Mouse (Mus musculus) pancreas, adult 10 weeks (tissue): Measurements from ENCODE around the gene Smu1. TPM values are rescaled to one million over a fixed set of nuclear protein-coding genes. Genes with fewer than 3 reads are reported as not detected.

ENCODE experiments used
- polyA plus RNA-seq: library from polyadenylated mRNA; stranded (reverse); fragments of 350-450 nt; fragmentation: Illumina TruSeq; extraction: RNeasy Lipid Tissue Mini Kit (QIAGEN cat#74804); gene quantifications from one replicate; pipeline ENCODE4 v1.2.3, GENCODE M21; 2015; ENCODE audit warnings: low read depth, low replicate concordance; ENCODE audit not compliant: insufficient read depth

The Smu1 gene
- 11.2 TPM for polyA plus RNA-seq

GRCm38 (mm10) chr4:40757780-40758420, at the start of gene Smu1:
TSS of gene Smu1 (minus strand) at chr4:40757923.

DNA sequence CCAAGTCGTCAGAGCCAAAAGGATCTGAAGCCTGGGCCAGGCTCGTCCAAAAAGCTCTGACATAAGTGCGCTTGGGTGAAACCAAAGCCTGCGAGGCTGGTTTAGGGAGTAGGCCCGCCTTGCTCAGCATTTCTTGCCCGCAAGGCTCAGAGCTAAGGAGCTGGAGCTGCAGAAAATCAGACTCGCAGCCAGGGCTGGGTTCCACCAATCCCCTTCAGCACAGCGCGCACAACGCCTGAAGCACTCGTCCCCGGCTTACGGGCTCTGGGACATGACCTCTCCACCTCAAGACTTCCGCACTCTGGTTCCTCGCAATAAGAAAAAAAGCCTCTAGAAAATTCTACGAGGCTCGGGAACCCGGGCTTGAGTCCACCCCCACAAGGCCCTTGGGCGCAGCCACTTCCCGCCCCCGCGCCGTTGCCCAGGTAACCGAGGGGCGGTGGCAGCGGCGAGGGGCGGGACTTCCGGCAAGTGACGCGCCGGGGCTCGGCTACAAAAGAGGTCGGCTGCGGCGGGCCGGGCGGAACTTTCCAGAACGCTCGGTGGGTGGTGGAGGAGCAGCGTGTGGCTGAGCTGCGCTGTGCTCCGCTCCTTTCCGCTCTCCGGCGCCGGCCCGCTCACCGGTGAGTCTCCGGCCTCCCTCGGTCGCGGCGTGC, 35.6 kb downstream of the Smu1 start, which contains the start of gene Dnaja1:
TSS of gene Dnaja1 (plus strand) at position 140 of the 656 bp plus-strand sequence.

DNA sequence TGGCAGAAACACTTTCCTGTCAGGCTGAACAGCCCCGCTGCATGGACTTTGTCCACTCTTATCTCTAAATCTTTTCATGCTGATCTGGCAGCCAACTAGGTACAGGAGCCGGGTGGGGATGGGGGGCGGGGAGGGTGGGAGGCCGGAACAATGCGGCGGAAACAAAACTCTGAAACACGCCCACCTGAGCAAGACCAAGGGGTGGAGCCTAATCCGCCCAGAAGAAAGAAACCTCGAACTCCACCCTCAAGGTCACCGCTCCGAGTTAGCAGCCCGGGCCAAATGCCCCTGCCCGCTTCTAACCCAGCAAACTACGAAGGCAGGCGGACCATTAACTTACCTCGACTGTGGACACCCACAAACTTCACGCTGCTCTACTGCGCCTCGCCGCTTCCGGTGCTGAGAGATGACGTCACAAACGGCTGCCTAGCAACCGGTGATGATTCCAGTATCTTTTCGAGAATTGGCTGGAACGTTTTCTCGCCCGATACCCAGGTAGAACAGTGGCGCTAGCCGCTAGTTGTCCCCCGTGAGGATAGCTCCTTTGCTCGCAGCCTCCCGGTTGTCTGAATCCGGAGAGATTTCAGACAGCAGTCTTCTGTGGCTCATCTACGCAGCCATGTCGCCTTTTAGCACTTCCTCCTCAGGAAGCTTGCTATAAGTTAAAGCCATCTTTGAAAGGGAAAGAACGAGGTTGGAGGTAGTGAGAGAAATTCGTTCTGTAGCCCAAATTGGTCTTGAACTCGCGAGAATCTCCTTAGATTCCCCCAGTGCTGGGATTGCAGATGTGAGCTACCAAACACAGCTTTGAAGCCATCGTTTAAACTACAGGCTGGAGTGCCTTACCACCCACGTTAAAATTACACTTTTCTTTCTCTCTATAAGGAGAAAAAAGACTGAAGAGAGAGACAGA, 54.7 kb downstream of the Smu1 start, which contains the start of gene Aptx:
TSS of gene Aptx (minus strand) at position 398 of the 913 bp plus-strand sequence.

Other genes with a start within 250 kb of the Smu1 start
- 2.8 TPM for gene Aptx, start 54.7 kb downstream of the Smu1 start, polyA plus RNA-seq
- 38.2 TPM for gene Dnaja1, start 35.8 kb downstream of the Smu1 start, polyA plus RNA-seq
- gene B4galt1, start 96.1 kb upstream of the Smu1 start, polyA plus RNA-seq: 8.5 TPM
- gene Spink4, start 162.1 kb upstream of the Smu1 start, polyA plus RNA-seq: 5.2 TPM
- gene Bag1, start 190.4 kb upstream of the Smu1 start, polyA plus RNA-seq: 69.8 TPM
- gene Chmp5, start 190.5 kb upstream of the Smu1 start, polyA plus RNA-seq: 23.0 TPM
- 22.6 TPM for gene Nfx1, start 213.0 kb upstream of the Smu1 start, polyA plus RNA-seq